Mouse (Mus musculus) CH12.LX (cell line): ENCODE measurements around the gene Col25a1. TPM values are rescaled to one million over a fixed set of nuclear protein-coding genes. Genes with fewer than 3 reads are reported as not detected.

Source experiments
- DNase-seq: peaks from one replicate; pipeline ENCODE4 v3.0.0-alpha.2; 2013; ENCODE audit errors: extremely low read depth
- H3K27ac ChIP-seq: 2 replicates; pipeline ENCODE4 v1.5.1; 2012; ENCODE audit warnings: low read depth, mild to moderate bottlenecking, control low read depth, moderate library complexity; ENCODE audit not compliant: insufficient read depth
- H3K27me3 ChIP-seq: replicated peaks from 2 replicates; pipeline ENCODE3; 2012; ENCODE audit warnings: inconsistent platforms
- H3K36me3 ChIP-seq, 2 experiments: replicated peaks in 1 of 2; 2 replicates each; pipeline versions ENCODE3 to v1.6.1; 2012; ENCODE audit warnings: inconsistent platforms in 1 of 2, low read length in 1 of 2, mild to moderate bottlenecking in 1 of 2, mixed read lengths in 1 of 2, moderate library complexity in 1 of 2; ENCODE audit not compliant: control insufficient read depth in 1 of 2, insufficient read depth in 1 of 2
- H3K4me1 ChIP-seq, 2 experiments: 2 replicates each; pipeline ENCODE4 v1.6.1; 2012; ENCODE audit warnings: inconsistent platforms in 1 of 2, moderate library complexity in 1 of 2; ENCODE audit not compliant: insufficient read depth in 2 of 2, control insufficient read depth in 1 of 2
- H3K4me2 ChIP-seq: 2 replicates; pipeline ENCODE4 v1.6.1; 2012; ENCODE audit warnings: low read depth, mild to moderate bottlenecking, control low read depth; ENCODE audit not compliant: poor library complexity, insufficient read depth, severe bottlenecking
- H3K4me3 ChIP-seq, 3 experiments: fragments of 150-350 bp in 1 of 3; sonication (generic) in 1 of 3; replicated peaks in 1 of 3; 2 replicates each; pipeline versions ENCODE3 to v1.5.1; 2011 to 2012; ENCODE audit warnings: low read depth in 2 of 3, low read length in 2 of 3, mild to moderate bottlenecking in 2 of 3, moderate library complexity in 2 of 3, control low read depth in 1 of 3, improper control_type of control experiment in 1 of 3, inconsistent platforms in 1 of 3, mixed read lengths in 1 of 3; ENCODE audit not compliant: poor library complexity in 1 of 3
- H3K79me2 ChIP-seq: replicated peaks from 2 replicates; pipeline ENCODE4 v1.6.1; 2012; ENCODE audit warnings: mild to moderate bottlenecking, moderate library complexity; ENCODE audit not compliant: control insufficient read depth, poor library complexity, insufficient read depth, severe bottlenecking; ENCODE audit errors: extremely low read depth
- H3K9ac ChIP-seq: 2 replicates; pipeline ENCODE4 v1.6.1; 2012; ENCODE audit warnings: low read depth, mild to moderate bottlenecking, control low read depth, moderate library complexity; ENCODE audit not compliant: insufficient read depth
- H3K9me3 ChIP-seq: replicated peaks from 2 replicates; pipeline ENCODE3; 2012; ENCODE audit warnings: low read length, inconsistent platforms, mixed read lengths
- BHLHE40 ChIP-seq: IDR thresholded peaks from 2 replicates; pipeline ENCODE4 v1.6.1; 2011; ENCODE audit warnings: mild to moderate bottlenecking, low read depth, low read length, improper control_type of control experiment
- CHD2 ChIP-seq: IDR thresholded peaks from 2 replicates; pipeline ENCODE4 v1.6.1; 2011; ENCODE audit warnings: low read length, improper control_type of control experiment
- E2F4 ChIP-seq: IDR thresholded peaks from 2 replicates; pipeline ENCODE4 v1.6.1; 2011; ENCODE audit warnings: low read depth, low read length, improper control_type of control experiment; ENCODE audit not compliant: insufficient replicate concordance
- EP300 ChIP-seq: IDR thresholded peaks from 2 replicates; pipeline ENCODE4 v1.6.1; 2011; ENCODE audit warnings: low read length, improper control_type of control experiment
- ETS1 ChIP-seq: conservative IDR thresholded peaks from 2 replicates; pipeline ENCODE4 v1.6.1; 2012; ENCODE audit warnings: low read depth, mild to moderate bottlenecking, inconsistent platforms, low read length, improper control_type of control experiment, moderate library complexity
- GABPA ChIP-seq: IDR thresholded peaks from 2 replicates; pipeline ENCODE4 v1.6.1; 2012; ENCODE audit warnings: low read depth, low read length, improper control_type of control experiment, inconsistent platforms; ENCODE audit not compliant: insufficient replicate concordance
- HCFC1 ChIP-seq: IDR thresholded peaks from 2 replicates; pipeline ENCODE4 v1.6.1; 2012; ENCODE audit warnings: low read depth, mild to moderate bottlenecking, inconsistent platforms, low read length, improper control_type of control experiment
- JUN ChIP-seq: IDR thresholded peaks from 2 replicates; pipeline ENCODE4 v1.6.1; 2011; ENCODE audit warnings: low read depth, mild to moderate bottlenecking, low read length, improper control_type of control experiment, moderate library complexity; ENCODE audit not compliant: insufficient read depth
- KAT2A ChIP-seq: IDR thresholded peaks from 2 replicates; pipeline ENCODE4 v1.6.1; 2012; ENCODE audit warnings: low read length, improper control_type of control experiment, inconsistent platforms; ENCODE audit not compliant: insufficient replicate concordance
- MAFK ChIP-seq: IDR thresholded peaks from 2 replicates; pipeline ENCODE4 v1.6.1; 2011; ENCODE audit warnings: low read length, improper control_type of control experiment; ENCODE audit not compliant: insufficient replicate concordance
- MAX ChIP-seq: IDR thresholded peaks from 2 replicates; pipeline ENCODE4 v1.6.1; 2011; ENCODE audit warnings: low read length, improper control_type of control experiment
- MAZ ChIP-seq: IDR thresholded peaks from 2 replicates; pipeline ENCODE4 v1.6.1; 2012; ENCODE audit warnings: low read depth, mild to moderate bottlenecking, inconsistent platforms, low read length, improper control_type of control experiment, moderate library complexity
- MEF2A ChIP-seq: IDR thresholded peaks from 2 replicates; pipeline ENCODE4 v1.6.1; 2014; ENCODE audit warnings: low read depth, mild to moderate bottlenecking, inconsistent platforms, low read length, improper control_type of control experiment, borderline replicate concordance
- MXI1 ChIP-seq: IDR thresholded peaks from 2 replicates; pipeline ENCODE4 v1.6.1; 2011; ENCODE audit warnings: mild to moderate bottlenecking, low read depth, low read length, improper control_type of control experiment
- NELFE ChIP-seq: IDR thresholded peaks from 2 replicates; pipeline ENCODE4 v1.6.1; 2011; ENCODE audit warnings: low read depth, low read length, improper control_type of control experiment
- PAX5 ChIP-seq: IDR thresholded peaks from 2 replicates; pipeline ENCODE4 v1.6.1; 2012; ENCODE audit warnings: low read length, inconsistent platforms, mixed read lengths
- POLR2AphosphoS2 ChIP-seq: IDR thresholded peaks from 2 replicates; pipeline ENCODE4 v1.6.1; 2011; ENCODE audit warnings: low read depth, low read length, improper control_type of control experiment
- RCOR1 ChIP-seq: conservative IDR thresholded peaks from 2 replicates; pipeline ENCODE4 v1.6.1; 2012; ENCODE audit warnings: low read depth, mild to moderate bottlenecking, inconsistent platforms, low read length, improper control_type of control experiment
- SIN3A ChIP-seq: IDR thresholded peaks from 2 replicates; pipeline ENCODE4 v1.6.1; 2012; ENCODE audit warnings: low read length, improper control_type of control experiment, inconsistent platforms
- TBP ChIP-seq: conservative IDR thresholded peaks from 2 replicates; pipeline ENCODE4 v1.6.1; 2011; ENCODE audit warnings: low read depth, low read length, improper control_type of control experiment
- TCF12 ChIP-seq: IDR thresholded peaks from 2 replicates; pipeline ENCODE4 v1.6.1; 2014; ENCODE audit warnings: low read depth, mild to moderate bottlenecking, inconsistent platforms, low read length, improper control_type of control experiment
- UBTF ChIP-seq: IDR thresholded peaks from 2 replicates; pipeline ENCODE4 v1.6.1; 2012; ENCODE audit warnings: low read depth, mild to moderate bottlenecking, inconsistent platforms, low read length, improper control_type of control experiment, moderate library complexity
- ZMIZ1 ChIP-seq: IDR thresholded peaks from 2 replicates; pipeline ENCODE4 v1.6.1; 2012; ENCODE audit warnings: low read depth, mild to moderate bottlenecking, inconsistent platforms, low read length, improper control_type of control experiment
- ZNF384 ChIP-seq: IDR thresholded peaks from 2 replicates; pipeline ENCODE4 v1.6.1; 2012; ENCODE audit warnings: low read depth, low read length, improper control_type of control experiment, inconsistent platforms
- dilution Hi-C: fragments of 300-500 bp; cut with MboI; formaldehyde crosslinking; loops from 2 replicates; pipeline ENCODE4 v1.14.3; 2020; ENCODE audit warnings: low sequenced_read_pairs; ENCODE audit not compliant: extremely low pct_unique_long_range_greater_than_20kb, extremely low pct_ligation_motif_present
- in situ Hi-C: fragments of 300-500 bp; cut with MboI; formaldehyde crosslinking; loops from 3 replicates; pipeline ENCODE4 v1.14.3; 2019; ENCODE audit warnings: low sequenced_read_pairs, low pct_ligation_motif_present, low pct_unique_long_range_greater_than_20kb, mixed read lengths
- polyA plus RNA-seq: library from polyadenylated mRNA; unstranded; fragments of >175 nt; gene quantifications from 2 replicates; pipeline ENCODE4 v1.2.1, GENCODE M21; 2012; ENCODE audit warnings: low read depth; ENCODE audit not compliant: insufficient read length
- total RNA-seq, 2 experiments: library from RNA; depleted of rRNA; stranded (reverse); fragments of 300-350 nt in 1 of 2; fragments of >200 nt in 1 of 2; gene quantifications; 2 replicates each; pipeline ENCODE4 v1.2.3; 2012 to 2014

The Col25a1 gene
- total and polyA plus RNA-seq, 3 experiments: not detected

- Histone ChIP-seq H3K27ac (no peak overlapping the region), H3K4me3 (no peak overlapping the region), H3K4me2 (no peak overlapping the region), H3K9ac (no peak overlapping the region), H3K27me3 (no peaks in the 10 kb centered on the region), H3K79me2 (no peaks in the 10 kb centered on the region), H3K9me3 (no peaks in the 10 kb centered on the region), H3K4me1 (peaks cover 0 to 8% of the 10 kb centered on the region in 2 experiments; a peak in 2 of 4 replicates), H3K36me3 (no peaks in the 10 kb centered on the region)
- dilution Hi-C loops (no loop called here), in situ Hi-C loops (no loop called here)
- no peak for DNase-seq
- TF ChIP-seq TCF12: no peak
- TF ChIP-seq PAX5: no peak
- no peak for TF ChIP-seq MEF2A
- TF ChIP-seq MXI1: no peak
- TF ChIP-seq HCFC1: no peak
- TF ChIP-seq E2F4: no peak
- no peak for TF ChIP-seq UBTF
- TF ChIP-seq ETS1: no peak
- no peak for TF ChIP-seq ZMIZ1
- no peak for TF ChIP-seq ZNF384
- no peak for TF ChIP-seq KAT2A
- TF ChIP-seq MAZ: no peak
- TF ChIP-seq SIN3A: no peak
These were observed 147.2 kb downstream of the Col25a1 start for GRCm38 (mm10) chr3:130278298-130279050.

- Histone ChIP-seq H3K9ac (no peak overlapping the region), H3K36me3 (no peaks in the 10 kb centered on the region), H3K27ac (no peak overlapping the region), H3K4me1 (peaks cover 0 to 8% of the 10 kb centered on the region in 2 experiments; a peak in 2 of 4 replicates)
- TF ChIP-seq MXI1 (no peak), RCOR1 (no peak), ZMIZ1 (no peak), GABPA (no peak), MAZ (no peak), SIN3A (no peak), JUN (no peak), MAFK (no peak), TCF12 (no peak), NELFE (no peak), BHLHE40 (no peak), POLR2AphosphoS2 (no peak), EP300 (no peak), MAX (no peak), CHD2 (no peak), TBP (no peak)
- TF ChIP-seq, all 38 proteins: peak for 0
- Histone ChIP-seq H3K4me3 (no peak overlapping the region), H3K27me3 (no peaks in the 10 kb centered on the region), H3K79me2 (no peaks in the 10 kb centered on the region), H3K4me2 (no peak overlapping the region), H3K9me3 (no peaks in the 10 kb centered on the region)
- in situ Hi-C loops: no loop called here
- dilution Hi-C loops: no loop called here
- DNase-seq: no peak
These were observed 151.9 kb downstream of the Col25a1 start for GRCm38 (mm10) chr3:130283011-130283760.
